Mouse (Mus musculus): ENCODE data around the gene Endou.

- TF ChIP-seq MYOD1 (IDR thresholded peaks at IDR 0.05; ENCODE audit: control insufficient read depth, insufficient read length, low read depth) (no peak), CTCF (IDR thresholded peaks at IDR 0.05; ENCODE audit: control insufficient read depth, insufficient read depth, insufficient read length) (no peak)
Observed at GRCm38 (mm10) chr15:97677341-97677740, 53.8 kb downstream of the Endou start.
